Mouse (Mus musculus) bone marrow macrophage, adult 2 months (primary cell): ENCODE measurements around the gene Serpinf2. TPM values are rescaled to one million over a fixed set of nuclear protein-coding genes. Genes with fewer than 3 reads are reported as not detected.

ENCODE experiments used
- H3K27ac ChIP-seq: 2 replicates; pipeline ENCODE4 v1.5.1; 2012; ENCODE audit warnings: low read depth, low read length; ENCODE audit not compliant: insufficient read depth
- H3K4me1 ChIP-seq: 2 replicates; pipeline ENCODE4 v1.6.1; 2012; ENCODE audit warnings: low read length; ENCODE audit not compliant: control insufficient read depth, insufficient read depth
- H3K4me3 ChIP-seq: 2 replicates; pipeline ENCODE4 v1.5.1; 2012; ENCODE audit warnings: mild to moderate bottlenecking, low read length, moderate library complexity; ENCODE audit not compliant: insufficient read depth
- CTCF ChIP-seq: IDR thresholded peaks from 2 replicates; pipeline ENCODE4 v1.5.1; 2012; ENCODE audit warnings: low read depth, mild to moderate bottlenecking, low read length, moderate library complexity
- POLR2A ChIP-seq: IDR thresholded peaks from 2 replicates; pipeline ENCODE4 v1.6.1; 2012; ENCODE audit warnings: mild to moderate bottlenecking, low read depth, low read length, borderline replicate concordance
- polyA plus RNA-seq: library from polyadenylated mRNA; stranded (reverse); fragments of >200 nt; gene quantifications from 2 replicates; pipeline ENCODE4 v1.2.4, GENCODE M21; 2012; ENCODE audit not compliant: missing spikeins, insufficient read depth, insufficient read length

Serpinf2 gene
- polyA plus RNA-seq, 1 experiment, result not detected

DNA sequence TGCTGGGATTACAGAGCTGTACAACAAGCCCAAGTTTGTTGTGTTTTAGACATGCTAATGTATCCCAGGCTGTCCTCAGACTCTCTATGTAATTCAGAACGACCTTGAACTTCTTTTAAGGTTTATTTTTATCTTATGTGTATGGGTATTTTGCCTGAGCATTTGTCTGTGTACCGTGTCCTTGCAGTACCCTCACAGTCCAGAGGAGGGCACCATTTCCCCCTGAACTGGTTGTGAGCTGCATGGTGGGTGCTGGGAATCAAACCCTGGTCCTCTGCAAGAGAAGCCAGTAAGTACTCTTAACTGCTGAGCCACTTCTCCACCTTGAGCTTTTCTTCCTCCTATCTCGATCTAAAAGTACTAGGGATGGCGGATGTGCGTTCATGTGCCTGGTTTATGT is 5.3 kb downstream of the Serpinf2 start:
- H3K4me3 ChIP-seq, result no peak overlapping the region
- peaks cover 7% of the 10 kb centered on the region for H3K4me1 ChIP-seq
- H3K27ac ChIP-seq, result no peak overlapping the region
- TF ChIP-seq POLR2A (no peak), CTCF (0 out of 2 replicates have a peak, but pooled peaks have one; percentile 19)

DNA sequence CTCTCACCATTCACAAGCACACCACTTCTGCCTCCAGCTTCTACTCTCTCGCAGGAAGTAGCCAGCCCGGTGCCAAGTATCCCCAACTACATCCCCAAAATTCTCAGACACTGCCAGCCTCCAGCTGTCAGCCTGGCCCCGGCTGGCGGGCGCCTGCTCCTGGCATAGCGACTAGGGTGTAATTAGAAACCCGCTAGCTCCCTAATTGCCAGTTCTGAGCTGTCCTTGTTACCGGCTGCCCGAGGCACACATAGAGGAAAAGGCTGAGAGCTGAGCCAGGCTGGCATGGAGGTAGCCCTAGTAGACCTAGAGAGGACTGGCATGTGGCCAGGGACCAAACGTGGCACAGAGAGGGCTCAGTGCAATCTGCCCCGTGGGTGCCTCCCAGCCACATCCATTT is 8.1 kb downstream of the Serpinf2 start:
- Histone ChIP-seq H3K4me3 (no peak overlapping the region), H3K27ac (no peak overlapping the region), H3K4me1 (peaks cover 14% of the 10 kb centered on the region)
- TF ChIP-seq CTCF (no peak), POLR2A (no peak)

DNA sequence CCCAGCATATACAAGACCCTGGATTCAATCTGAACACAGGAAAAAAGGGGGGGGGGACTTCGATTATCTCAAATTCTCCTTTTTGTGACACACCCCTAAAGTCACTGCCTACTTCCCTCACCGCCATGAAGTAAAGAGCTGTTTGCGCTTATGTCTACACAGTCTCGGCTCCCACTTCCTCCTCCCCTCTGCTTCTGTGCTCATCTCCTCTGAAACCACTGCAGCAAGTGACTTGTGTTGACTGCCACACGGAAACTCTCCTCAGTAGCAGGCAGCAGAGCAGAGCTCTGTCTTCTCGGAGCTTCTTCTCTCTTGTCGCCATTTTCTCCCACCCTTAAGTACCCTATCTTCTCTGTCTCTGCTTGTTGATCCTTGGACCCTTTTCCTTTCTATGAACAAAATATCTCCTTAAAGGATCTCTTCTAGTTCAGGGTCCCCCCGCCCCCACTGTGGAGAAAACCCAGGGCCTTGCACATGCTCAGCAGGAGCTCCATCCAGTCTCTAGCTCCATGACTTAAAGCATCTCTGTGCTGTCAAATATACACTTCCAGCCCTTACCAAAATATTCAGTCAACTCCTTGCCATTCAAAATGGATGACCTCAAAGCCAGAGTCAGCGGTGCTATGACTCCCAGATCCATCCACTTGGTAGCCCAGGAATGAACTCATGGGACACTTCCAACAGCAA is 10.2 kb downstream of the Serpinf2 start:
- Histone ChIP-seq H3K27ac (peak overlapping the region; percentile 72), H3K4me3 (peak overlapping the region; percentile 3; the same call in 1 of the 2 replicates)

DNA sequence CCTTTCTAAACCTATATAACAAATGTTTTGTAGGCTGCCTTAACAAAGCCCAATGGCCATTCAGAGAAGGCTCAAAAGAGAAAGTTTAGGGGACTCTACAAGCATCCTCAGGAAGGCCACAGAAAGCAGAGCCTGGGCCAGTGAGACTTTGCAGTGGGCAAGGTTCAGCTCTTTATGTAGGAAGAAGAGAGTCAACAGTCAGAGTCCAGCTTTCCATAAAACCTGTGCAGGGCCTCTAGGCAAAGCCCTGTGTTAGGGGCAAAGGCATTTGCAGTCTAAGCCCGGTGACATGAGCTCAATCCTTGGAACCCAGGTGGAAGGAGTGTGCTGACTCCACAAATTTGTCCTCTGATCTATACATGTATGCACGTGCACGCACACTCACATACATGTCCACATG is 14.9 kb downstream of the Serpinf2 start:
- TF ChIP-seq POLR2A, result no peak
- no peak for TF ChIP-seq CTCF
- H3K27ac ChIP-seq, result no peak overlapping the region
- H3K4me3 ChIP-seq, result no peak overlapping the region

More for the DNA sequence above, 10.2 kb downstream of the Serpinf2 start:
- TF ChIP-seq POLR2A (no peak), CTCF (no peak)
- peaks cover 14% of the 10 kb centered on the region for H3K4me1 ChIP-seq

DNA sequence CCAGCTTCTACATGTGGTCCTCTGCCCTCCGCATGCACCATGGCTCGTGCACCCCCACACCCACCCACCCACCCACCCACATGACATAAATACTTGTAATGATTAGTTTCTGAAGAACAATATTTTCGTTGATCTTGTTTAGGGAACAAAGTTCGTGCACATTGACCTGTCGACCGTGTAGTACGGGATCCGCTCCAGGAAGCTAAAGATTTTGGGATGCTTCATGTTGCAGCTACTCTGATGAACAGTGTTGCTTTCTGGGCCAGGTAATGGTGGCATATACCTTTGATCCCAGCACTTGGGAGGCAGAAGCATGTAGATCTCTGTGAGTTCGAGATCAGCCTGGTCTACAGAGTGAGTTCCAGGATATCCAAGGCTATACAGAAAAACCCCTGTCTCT is 15.4 kb downstream of the Serpinf2 start:
- TF ChIP-seq CTCF, result no peak
- TF ChIP-seq POLR2A, result no peak
- Histone ChIP-seq H3K4me1 (peaks cover 8% of the 10 kb centered on the region), H3K27ac (no peak overlapping the region), H3K4me3 (no peak overlapping the region)

More for the DNA sequence above, 14.9 kb downstream of the Serpinf2 start:
- H3K4me1 ChIP-seq, result peaks cover 11% of the 10 kb centered on the region

DNA sequence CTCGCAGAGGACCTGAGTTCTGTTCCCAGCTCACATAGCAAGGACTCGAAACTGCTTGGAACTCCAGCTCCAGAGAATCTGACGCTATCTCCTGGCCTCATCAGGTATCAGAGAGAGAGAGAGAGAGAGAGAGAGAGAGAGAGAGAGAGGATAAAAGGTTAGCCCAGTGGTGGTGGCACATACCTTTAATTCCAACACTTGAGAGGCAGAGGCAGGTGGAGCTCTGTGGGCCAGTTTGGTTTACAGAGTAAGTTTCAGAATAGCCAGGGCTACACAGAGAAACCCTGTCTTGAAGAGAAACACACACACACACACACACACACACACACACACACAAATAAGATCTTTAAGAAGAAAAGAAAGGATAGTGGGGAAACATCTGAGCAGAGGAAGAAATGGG is 16.3 kb downstream of the Serpinf2 start:
- H3K27ac ChIP-seq, result no peak overlapping the region
- TF ChIP-seq POLR2A, result no peak
- TF ChIP-seq CTCF, result no peak
- no peak overlapping the region for H3K4me3 ChIP-seq
- peaks cover under 1% of the 10 kb centered on the region; the same call in 1 of the 2 replicates for H3K4me1 ChIP-seq

DNA sequence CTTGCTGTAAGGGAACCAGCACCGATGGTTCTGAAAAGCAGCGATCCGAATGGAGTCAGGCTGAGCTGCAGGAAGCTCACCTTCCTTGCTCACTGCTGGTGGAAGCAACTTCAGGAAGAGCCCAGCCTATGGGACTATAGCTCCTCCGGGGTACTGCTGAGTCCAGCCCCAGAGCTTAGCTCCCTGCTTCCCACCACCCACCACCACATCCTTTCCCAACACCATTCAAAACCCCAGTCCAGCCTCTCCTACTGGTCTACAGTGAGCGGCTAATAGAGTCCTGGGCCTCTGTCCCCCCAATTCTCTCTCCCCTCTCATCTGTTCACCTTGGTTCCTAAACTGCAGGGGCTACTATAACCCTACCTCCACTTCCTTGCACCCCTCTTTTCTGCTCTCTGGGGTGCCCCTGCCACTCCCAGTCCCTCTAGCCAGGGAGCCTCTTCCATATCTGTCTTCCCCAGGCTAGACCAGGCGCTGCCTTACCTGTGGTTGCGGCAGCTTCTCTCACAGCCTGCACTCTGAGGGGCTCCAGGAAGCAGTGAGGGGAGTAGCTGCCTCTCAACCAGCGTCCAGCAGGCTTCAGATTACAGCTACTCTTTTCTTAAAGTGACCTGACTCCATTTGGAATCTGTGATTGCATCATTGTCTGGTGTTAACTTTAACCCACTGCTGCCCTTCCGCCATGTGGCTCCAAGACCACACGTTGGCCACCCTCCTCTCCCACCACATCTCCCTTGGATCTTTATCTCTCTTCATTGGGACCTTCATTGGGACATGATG is 17.2 kb downstream of the Serpinf2 start, which contains the start of gene Serpinf1:
Gene Serpinf1 (minus strand): TSS at position 689 of the 780 bp plus-strand sequence.
- Histone ChIP-seq H3K27ac (no peak within 1 kb of the TSS), H3K4me1 (no peaks in the 10 kb centered on the region), H3K4me3 (no peak within 1 kb of the TSS)
- TF ChIP-seq POLR2A (no peak), CTCF (no peak)

DNA sequence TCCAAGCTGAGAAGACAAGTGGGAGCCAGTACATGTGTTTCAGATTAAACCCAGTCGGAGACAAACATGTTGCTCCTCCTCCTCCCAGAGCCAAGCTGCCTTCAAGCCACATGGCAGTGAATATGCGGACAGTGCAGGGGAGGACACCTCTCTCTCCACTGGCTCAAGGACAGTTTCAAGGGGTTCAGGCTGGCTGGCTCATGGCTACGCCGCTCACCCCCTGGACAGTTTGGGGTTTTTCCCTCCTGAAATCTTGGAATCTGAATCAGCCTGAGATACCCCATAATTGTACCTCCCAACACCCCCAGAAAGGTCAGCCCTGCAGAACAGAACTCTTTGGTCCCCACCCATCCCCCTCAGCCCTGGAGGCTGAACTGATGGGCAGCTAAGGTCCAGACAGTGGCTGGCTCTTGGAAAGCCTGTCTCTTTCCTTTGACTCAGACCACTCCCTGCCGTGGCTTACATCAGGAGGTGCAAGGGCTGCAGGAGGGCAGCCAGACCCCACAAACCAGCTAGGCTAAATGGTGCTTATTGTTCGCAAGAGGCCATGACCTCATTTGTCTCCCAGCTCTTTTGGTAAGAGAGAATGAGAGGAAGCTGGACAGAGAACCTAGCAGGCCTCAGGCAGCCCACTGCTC is 17.9 kb downstream of the Serpinf2 start:
- Histone ChIP-seq H3K4me1 (peaks cover 5% of the 10 kb centered on the region), H3K27ac (no peak overlapping the region), H3K4me3 (no peak overlapping the region)
- no peak for TF ChIP-seq POLR2A
- no peak for TF ChIP-seq CTCF

DNA sequence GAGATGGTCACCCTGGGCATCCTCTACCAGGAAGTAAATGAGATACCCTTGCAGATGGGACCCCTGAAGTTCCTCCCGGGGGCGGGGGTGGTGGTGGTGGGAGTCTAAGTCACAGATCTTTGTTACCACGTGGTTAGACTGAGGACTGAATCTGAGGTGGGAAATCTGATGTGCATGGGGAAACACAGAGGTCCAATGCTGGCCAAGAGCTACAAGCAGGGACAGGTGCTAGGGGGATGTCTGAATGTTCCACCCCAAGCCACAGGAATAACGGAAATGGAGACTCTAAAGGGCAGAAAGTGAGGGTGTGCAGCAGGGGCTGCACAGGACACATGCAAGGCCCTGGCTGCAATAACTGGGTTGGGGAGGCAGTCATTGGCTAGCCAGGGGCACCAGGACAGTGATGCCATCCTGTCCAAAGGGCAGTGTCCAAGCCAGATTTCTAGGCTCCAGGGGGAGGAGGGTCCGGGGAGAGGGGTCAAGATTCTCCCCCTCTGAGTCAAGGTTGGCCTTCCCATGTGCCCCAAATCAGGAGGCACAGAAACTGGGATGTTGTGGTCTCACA is 18.5 kb downstream of the Serpinf2 start:
- TF ChIP-seq POLR2A (no peak), CTCF (no peak)
- peaks cover 11% of the 10 kb centered on the region for H3K4me1 ChIP-seq
- H3K4me3 ChIP-seq, result no peak overlapping the region
- H3K27ac ChIP-seq, result no peak overlapping the region
